17 mouse cellular contexts compared by ENCODE assay signal in the genomic region with DNA sequence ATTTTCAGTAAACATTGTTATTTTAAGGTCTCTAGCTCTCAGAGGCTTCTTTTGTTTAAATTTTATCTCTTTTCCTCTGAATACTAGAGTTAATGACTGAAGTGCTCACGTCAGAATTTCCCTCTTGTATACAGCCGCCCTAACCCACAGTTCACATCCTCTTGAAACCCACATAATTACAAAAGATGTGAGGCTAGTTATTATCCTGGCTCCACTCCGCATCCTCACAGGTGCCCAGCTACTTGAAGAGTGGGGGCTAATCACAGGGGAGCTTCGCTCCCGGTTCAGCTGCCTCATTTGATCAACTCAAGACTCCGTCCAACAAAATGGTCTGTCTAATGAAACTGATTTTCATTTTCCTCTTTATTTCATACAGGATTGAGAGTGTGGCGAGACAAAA.
A peak's percentile ranks its signal among the peaks of the same experiment; 100 is the strongest.
DNase-seq lines count a peak whose midpoint lies in the region; ATAC-seq lines count a peak whose summit lies in the region.
"Had no signal": no experiment of that assay in that cellular context is flagged by ENCODE, and none has a peak within 500 bp of the region (broad histone marks: within the 10 kb centered on the region; RNA-seq: fewer than 3 reads in every experiment).

No protein-coding gene starts in this region.

- no peak for DNase-seq in forebrain, embryonic 11.5 days (ENCODE audit: low spot score)
- DNase-seq in layer of hippocampus, adult 11-12 months (ENCODE audit: low spot score): no peak
- DNase-seq: adrenal gland, adult 2 months; adrenal gland, postnatal 10 days; adrenal gland, postnatal 25 days; cerebellum, adult 11-12 months; cerebellum, adult 2 months; cerebellum, adult 9-10 months; cerebellum, postnatal 10 days; cerebellum, postnatal 25 days had no signal

- no peaks in the 10 kb centered on the region for H3K36me3 ChIP-seq in forebrain, embryonic 13.5 days (ENCODE audit: poor library complexity, severe bottlenecking)
- no peaks in the 10 kb centered on the region for H3K36me3 ChIP-seq in forebrain, embryonic 15.5 days
- no peaks in the 10 kb centered on the region for H3K36me3 ChIP-seq in forebrain, embryonic 16.5 days (ENCODE audit: control insufficient read depth, insufficient read depth)
- H3K36me3 ChIP-seq in forebrain, embryonic 11.5 days (ENCODE audit: control insufficient read depth, insufficient read depth, low read length): no peaks in the 10 kb centered on the region
- no peaks in the 10 kb centered on the region for H3K36me3 ChIP-seq in midbrain, embryonic 15.5 days (replicated peaks)
- no peaks in the 10 kb centered on the region for H3K36me3 ChIP-seq in midbrain, embryonic 13.5 days
- H3K36me3 ChIP-seq: embryonic facial prominence, embryonic 10.5 days; embryonic facial prominence, embryonic 12.5 days had no signal

- no peak overlapping the region for H3K4me2 ChIP-seq in forebrain, embryonic 13.5 days
- no peak overlapping the region for H3K4me2 ChIP-seq in forebrain, embryonic 15.5 days (replicated peaks)
- no peak overlapping the region for H3K4me2 ChIP-seq in forebrain, embryonic 16.5 days (ENCODE audit: low read length)
- H3K4me2 ChIP-seq in forebrain, embryonic 11.5 days (ENCODE audit: low read depth, low read length, severe bottlenecking): no peak overlapping the region
- no peak overlapping the region for H3K4me2 ChIP-seq in midbrain, embryonic 15.5 days
- H3K4me2 ChIP-seq in midbrain, embryonic 13.5 days (replicated peaks): no peak overlapping the region
- H3K4me2 ChIP-seq: embryonic facial prominence, embryonic 12.5 days had no signal

- no peak overlapping the region for H3K4me3 ChIP-seq in forebrain, embryonic 13.5 days
- no peak overlapping the region for H3K4me3 ChIP-seq in forebrain, embryonic 15.5 days
- no peak overlapping the region for H3K4me3 ChIP-seq in forebrain, embryonic 16.5 days (replicated peaks; ENCODE audit: low read length)
- H3K4me3 ChIP-seq in forebrain, embryonic 11.5 days (ENCODE audit: low read depth, low read length): no peak overlapping the region
- no peak overlapping the region for H3K4me3 ChIP-seq in midbrain, embryonic 15.5 days
- no peak overlapping the region for H3K4me3 ChIP-seq in midbrain, embryonic 13.5 days (replicated peaks)
- H3K4me3 ChIP-seq: embryonic facial prominence, embryonic 10.5 days; embryonic facial prominence, embryonic 12.5 days had no signal

- H3K9me3 ChIP-seq in forebrain, embryonic 13.5 days (replicated peaks): no peaks in the 10 kb centered on the region
- no peaks in the 10 kb centered on the region for H3K9me3 ChIP-seq in forebrain, embryonic 15.5 days
- no peaks in the 10 kb centered on the region for H3K9me3 ChIP-seq in forebrain, embryonic 16.5 days (ENCODE audit: control insufficient read depth, low read length)
- no peaks in the 10 kb centered on the region for H3K9me3 ChIP-seq in forebrain, embryonic 11.5 days (ENCODE audit: control insufficient read depth, low read length)
- no peaks in the 10 kb centered on the region; the same call in 1 of the 2 replicates for H3K9me3 ChIP-seq in midbrain, embryonic 15.5 days
- H3K9me3 ChIP-seq in midbrain, embryonic 13.5 days: no peaks in the 10 kb centered on the region
- H3K9me3 ChIP-seq: embryonic facial prominence, embryonic 10.5 days; embryonic facial prominence, embryonic 12.5 days had no signal

- no peaks in the 10 kb centered on the region for H3K27me3 ChIP-seq in forebrain, embryonic 13.5 days
- no peaks in the 10 kb centered on the region for H3K27me3 ChIP-seq in forebrain, embryonic 15.5 days
- H3K27me3 ChIP-seq in forebrain, embryonic 16.5 days (replicated peaks; ENCODE audit: control insufficient read depth, insufficient read depth, low read length): no peaks in the 10 kb centered on the region
- H3K27me3 ChIP-seq in forebrain, embryonic 11.5 days (ENCODE audit: control insufficient read depth, insufficient read depth, low read length): no peaks in the 10 kb centered on the region
- H3K27me3 ChIP-seq in midbrain, embryonic 15.5 days (replicated peaks): no peaks in the 10 kb centered on the region
- no peaks in the 10 kb centered on the region for H3K27me3 ChIP-seq in midbrain, embryonic 13.5 days
- H3K27me3 ChIP-seq: embryonic facial prominence, embryonic 12.5 days had no signal

- no peaks in the 10 kb centered on the region for H3K4me1 ChIP-seq in forebrain, embryonic 13.5 days
- H3K4me1 ChIP-seq in forebrain, embryonic 15.5 days: no peaks in the 10 kb centered on the region
- no peaks in the 10 kb centered on the region for H3K4me1 ChIP-seq in forebrain, embryonic 16.5 days (replicated peaks; ENCODE audit: control insufficient read depth, insufficient read depth, low read length)
- no peaks in the 10 kb centered on the region for H3K4me1 ChIP-seq in forebrain, embryonic 11.5 days (replicated peaks; ENCODE audit: control insufficient read depth, insufficient read depth, low read length)
- no peaks in the 10 kb centered on the region for H3K4me1 ChIP-seq in midbrain, embryonic 15.5 days
- H3K4me1 ChIP-seq in midbrain, embryonic 13.5 days (replicated peaks): no peaks in the 10 kb centered on the region
- H3K4me1 ChIP-seq: embryonic facial prominence, embryonic 10.5 days; embryonic facial prominence, embryonic 12.5 days had no signal

- ATAC-seq in forebrain, embryonic 13.5 days: peak; percentile 83; the same call in 1 of the 2 replicates
- no peak for ATAC-seq in forebrain, embryonic 15.5 days (replicated peaks)
- peak; percentile 55; the same call in 1 of the 2 replicates for ATAC-seq in forebrain, embryonic 16.5 days
- no peak for ATAC-seq in forebrain, embryonic 11.5 days (replicated peaks; ENCODE audit: low FRiP score)
- 0 out of 2 replicates have a peak, but pooled peaks have one; percentile 20 for ATAC-seq in midbrain, embryonic 15.5 days (replicated peaks)
- ATAC-seq in midbrain, embryonic 13.5 days: no peak

- no peak overlapping the region for H3K27ac ChIP-seq in forebrain, embryonic 13.5 days
- no peak overlapping the region for H3K27ac ChIP-seq in forebrain, embryonic 15.5 days (replicated peaks)
- H3K27ac ChIP-seq in forebrain, embryonic 16.5 days (ENCODE audit: low read length): no peak overlapping the region
- H3K27ac ChIP-seq in forebrain, embryonic 11.5 days (ENCODE audit: low read depth, low read length): no peak overlapping the region
- no peak overlapping the region for H3K27ac ChIP-seq in midbrain, embryonic 15.5 days
- no peak overlapping the region for H3K27ac ChIP-seq in midbrain, embryonic 13.5 days
- H3K27ac ChIP-seq: embryonic facial prominence, embryonic 10.5 days; embryonic facial prominence, embryonic 12.5 days had no signal

- 55% methylated on average over 7 of the region's 7 CpGs for WGBS in forebrain, embryonic 13.5 days
- WGBS in forebrain, embryonic 15.5 days: 56% methylated on average over 7 of the region's 7 CpGs
- WGBS in forebrain, embryonic 16.5 days: 51% methylated on average over 7 of the region's 7 CpGs
- 67% methylated on average over 7 of the region's 7 CpGs for WGBS in forebrain, embryonic 11.5 days
- 61% methylated on average over 7 of the region's 7 CpGs for WGBS in midbrain, embryonic 15.5 days
- WGBS in midbrain, embryonic 13.5 days: 68% methylated on average over 7 of the region's 7 CpGs

- H3K9ac ChIP-seq in forebrain, embryonic 13.5 days: no peak overlapping the region
- no peak overlapping the region for H3K9ac ChIP-seq in forebrain, embryonic 15.5 days (replicated peaks)
- no peak overlapping the region for H3K9ac ChIP-seq in forebrain, embryonic 16.5 days (replicated peaks; ENCODE audit: low read depth, low read length)
- no peak overlapping the region for H3K9ac ChIP-seq in forebrain, embryonic 11.5 days (ENCODE audit: low read length)
- no peak overlapping the region for H3K9ac ChIP-seq in midbrain, embryonic 15.5 days
- H3K9ac ChIP-seq in midbrain, embryonic 13.5 days (replicated peaks): no peak overlapping the region
- H3K9ac ChIP-seq: embryonic facial prominence, embryonic 12.5 days had no signal

Comparison
In these comparisons a context has a peak if more than half of its experiments do, and no peak if none do; other contexts are left out.
1. ATAC-seq: peak in forebrain, embryonic 13.5 days (single experiment), forebrain, embryonic 16.5 days (single experiment) and midbrain, embryonic 15.5 days (single experiment); none in forebrain, embryonic 15.5 days (single experiment), forebrain, embryonic 11.5 days (single experiment) and midbrain, embryonic 13.5 days (single experiment).